ENCODE assay signal across 11 mouse cellular contexts in the genomic region with DNA sequence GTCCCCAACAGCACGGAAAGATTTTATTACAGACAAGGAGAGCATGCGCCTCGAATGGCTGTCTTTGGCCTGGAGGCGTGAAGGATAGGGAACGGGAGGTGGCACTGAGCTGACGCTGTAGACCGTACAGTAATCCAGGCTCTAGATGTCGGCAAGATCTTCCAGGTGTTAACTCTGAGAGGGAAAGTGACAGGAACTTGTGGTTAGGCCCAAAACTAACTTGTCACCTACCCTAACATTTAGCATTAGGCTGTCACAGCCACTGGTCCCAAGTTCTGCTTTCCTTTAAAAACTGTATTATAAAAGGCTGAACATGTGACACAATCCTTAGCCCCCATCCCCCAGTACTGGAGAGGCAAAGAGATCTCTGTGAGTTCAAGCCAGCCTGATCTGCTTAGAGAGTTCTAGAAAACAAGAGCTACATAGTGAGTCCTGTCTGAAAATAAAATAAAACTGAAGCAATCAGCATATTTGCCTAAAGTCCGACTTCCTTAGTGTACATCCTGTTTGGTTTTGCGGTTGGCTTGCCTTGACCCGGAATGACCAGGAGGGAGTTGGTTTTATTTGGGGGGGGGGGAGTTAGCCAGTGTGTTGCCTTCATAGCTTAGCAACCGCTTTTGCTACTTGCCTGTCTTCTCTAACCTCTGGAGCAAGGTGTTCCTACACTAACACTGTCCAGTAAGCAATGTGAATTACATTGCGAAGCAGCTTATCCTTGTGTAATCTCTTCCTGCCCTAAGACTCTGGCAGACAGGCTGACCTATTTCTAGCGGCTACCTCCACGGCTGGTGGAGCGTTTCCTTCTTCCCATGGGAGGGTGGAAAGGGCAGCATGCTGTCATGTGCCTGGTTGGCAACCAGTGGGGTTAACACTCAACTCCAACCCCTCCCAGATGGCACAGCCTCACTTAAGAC.
DNase-seq lines count a peak whose midpoint lies in the region; ATAC-seq and TF ChIP-seq lines count a peak whose summit lies in the region.
"Had no signal": no experiment of that assay in that cellular context is flagged by ENCODE, and none has a peak within 500 bp of the region (broad histone marks: within the 10 kb centered on the region; RNA-seq: fewer than 3 reads in every experiment).

No protein-coding gene starts in this region.

- no peak overlapping the region for H3K4me2 ChIP-seq in liver, embryonic 11.5 days
- no peak overlapping the region for H3K4me2 ChIP-seq in liver, embryonic 14.5 days (ENCODE audit: low read depth)
- H3K4me2 ChIP-seq in forebrain, embryonic 14.5 days (ENCODE audit: low read length): no peak overlapping the region
- H3K4me2 ChIP-seq: embryonic facial prominence, embryonic 15.5 days; liver, embryonic 13.5 days had no signal

- H3K27me3 ChIP-seq in liver, embryonic 11.5 days (replicated peaks; ENCODE audit: control insufficient read depth, insufficient read depth, low read length): no peaks in the 10 kb centered on the region
- H3K27me3 ChIP-seq in liver, embryonic 14.5 days (ENCODE audit: control insufficient read depth, insufficient read depth, low read length): no peaks in the 10 kb centered on the region
- H3K27me3 ChIP-seq in forebrain, embryonic 14.5 days (replicated peaks; ENCODE audit: control insufficient read depth, insufficient read depth, low read length): no peaks in the 10 kb centered on the region
- H3K27me3 ChIP-seq in limb, embryonic 10.5 days (ENCODE audit: low read depth, poor library complexity, severe bottlenecking): no peaks in the 10 kb centered on the region
- H3K27me3 ChIP-seq: embryonic facial prominence, embryonic 15.5 days; liver, embryonic 13.5 days had no signal

- WGBS in liver, embryonic 11.5 days: 63% methylated on average over 16 of the region's 16 CpGs
- whole genome bisulfite sequencing in liver, embryonic 14.5 days (ENCODE audit: insufficient replicate concordance): 42% methylated on average over 16 of the region's 16 CpGs
- WGBS in forebrain, embryonic 14.5 days: 89% methylated on average over 16 of the region's 16 CpGs
- WGBS in limb, embryonic 10.5 days: 87% methylated on average over 16 of the region's 16 CpGs

- TF ChIP-seq EP300 in liver, embryonic 14.5 days (IDR thresholded peaks at IDR 0.05; ENCODE audit: low read depth): no peak

- no peaks in the 10 kb centered on the region; the same call in 1 of the 2 replicates for H3K4me1 ChIP-seq in liver, embryonic 11.5 days (replicated peaks; ENCODE audit: control insufficient read depth, insufficient read depth, low read length)
- H3K4me1 ChIP-seq in liver, embryonic 14.5 days (replicated peaks; ENCODE audit: control insufficient read depth in 2 of 2, insufficient read depth in 2 of 2, low read length in 1 of 2): peaks cover 0 to 4% of the 10 kb centered on the region in 2 experiments; a peak in 2 of 4 replicates
- no peaks in the 10 kb centered on the region for H3K4me1 ChIP-seq in forebrain, embryonic 14.5 days (ENCODE audit: control insufficient read depth, insufficient read depth, low read length)
- no peaks in the 10 kb centered on the region for H3K4me1 ChIP-seq in limb, embryonic 10.5 days
- H3K4me1 ChIP-seq: embryonic facial prominence, embryonic 15.5 days had no signal

- no peaks in the 10 kb centered on the region; the same call in 1 of the 2 replicates for H3K36me3 ChIP-seq in liver, embryonic 11.5 days (ENCODE audit: control insufficient read depth, insufficient read depth, low read length)
- no peaks in the 10 kb centered on the region; the same call in none of the 2 replicates for H3K36me3 ChIP-seq in liver, embryonic 14.5 days (replicated peaks; ENCODE audit: control insufficient read depth, insufficient read depth, low read depth)
- H3K36me3 ChIP-seq in forebrain, embryonic 14.5 days (ENCODE audit: control insufficient read depth, insufficient read depth, low read length): no peaks in the 10 kb centered on the region
- no peaks in the 10 kb centered on the region for H3K36me3 ChIP-seq in limb, embryonic 10.5 days
- H3K36me3 ChIP-seq: embryonic facial prominence, embryonic 15.5 days had no signal

- DNase-seq in liver, embryonic 11.5 days (ENCODE audit: low spot score): no peak
- DNase-seq in liver: no peak
- peak; percentile 25 for DNase-seq in fat pad, adult 2 months (ENCODE audit: extremely low read depth, low read depth, low spot score)
- DNase-seq in liver, embryonic 14.5 days (ENCODE audit: low read depth in 3 of 3, low spot score in 3 of 3): no peak
- DNase-seq in retina, embryonic 14.5 days (ENCODE audit: low spot score): peak; percentile 36
- DNase-seq in forebrain, embryonic 14.5 days (ENCODE audit: low spot score): no peak
- no peak for DNase-seq in adipocyte (ENCODE audit: low spot score)
- no peak for DNase-seq in limb, embryonic 10.5 days (ENCODE audit: low spot score)
- DNase-seq: cerebellum, adult 18-20 months; liver, embryonic 13.5 days had no signal

- no peak for TF ChIP-seq CTCF in liver, embryonic 14.5 days (IDR thresholded peaks at IDR 0.05; ENCODE audit: low read depth)

- no peak overlapping the region for H3K4me3 ChIP-seq in liver, embryonic 11.5 days (ENCODE audit: low read depth, low read length)
- no peak overlapping the region for H3K4me3 ChIP-seq in liver, embryonic 14.5 days (ENCODE audit: insufficient read depth in 1 of 2, low read depth in 2 of 2, low read length in 2 of 2)
- H3K4me3 ChIP-seq in forebrain, embryonic 14.5 days (ENCODE audit: low read depth, low read length): no peak overlapping the region
- H3K4me3 ChIP-seq in limb, embryonic 10.5 days: no peak overlapping the region
- H3K4me3 ChIP-seq: embryonic facial prominence, embryonic 15.5 days; liver, embryonic 13.5 days had no signal

- ATAC-seq in liver, embryonic 11.5 days (replicated peaks; ENCODE audit: low FRiP score): no peak
- peak; percentile 39; the same call in 1 of the 2 replicates for ATAC-seq in liver, embryonic 14.5 days (ENCODE audit: insufficient read depth)
- ATAC-seq in forebrain, embryonic 14.5 days: no peak

- H3K27ac ChIP-seq in liver, embryonic 11.5 days (ENCODE audit: low read depth, low read length): 0 out of 2 replicates have a peak overlapping the region, but pooled peaks have one; percentile 11
- no peak overlapping the region for H3K27ac ChIP-seq in liver, embryonic 14.5 days
- no peak overlapping the region for H3K27ac ChIP-seq in forebrain, embryonic 14.5 days (ENCODE audit: low read depth, low read length)
- H3K27ac ChIP-seq in limb, embryonic 10.5 days: no peak overlapping the region
- H3K27ac ChIP-seq: embryonic facial prominence, embryonic 15.5 days; liver, embryonic 13.5 days had no signal

- no peaks in the 10 kb centered on the region for H3K9me3 ChIP-seq in liver, embryonic 11.5 days (ENCODE audit: control insufficient read depth, low read length)
- no peaks in the 10 kb centered on the region for H3K9me3 ChIP-seq in liver, embryonic 14.5 days (ENCODE audit: control insufficient read depth, low read length)
- no peaks in the 10 kb centered on the region for H3K9me3 ChIP-seq in forebrain, embryonic 14.5 days (replicated peaks; ENCODE audit: control insufficient read depth, low read length)
- H3K9me3 ChIP-seq in limb, embryonic 10.5 days (replicated peaks): no peaks in the 10 kb centered on the region
- H3K9me3 ChIP-seq: embryonic facial prominence, embryonic 15.5 days; liver, embryonic 13.5 days had no signal

- H3K9ac ChIP-seq in liver, embryonic 11.5 days (ENCODE audit: low read depth, low read length): no peak overlapping the region
- no peak overlapping the region for H3K9ac ChIP-seq in liver, embryonic 14.5 days (replicated peaks)
- H3K9ac ChIP-seq in forebrain, embryonic 14.5 days (ENCODE audit: low read length): no peak overlapping the region
- H3K9ac ChIP-seq: embryonic facial prominence, embryonic 15.5 days; liver, embryonic 13.5 days had no signal

Comparison
In these comparisons a context has a peak if more than half of its experiments do, and no peak if none do; other contexts are left out.
1. DNase-seq: peak in fat pad, adult 2 months (single experiment) and retina, embryonic 14.5 days (single experiment); none in liver, embryonic 11.5 days (single experiment), liver (single experiment), liver, embryonic 14.5 days (0 of 3), forebrain, embryonic 14.5 days (single experiment), adipocyte (single experiment) and limb, embryonic 10.5 days (single experiment).